Mouse (Mus musculus): ENCODE results near the gene Cd300lf.

Gene Cd300lf

GRCm38 (mm10) chr11:115071631-115072294 is 62.0 kb downstream of the Cd300lf start:
- no peak for DNase-seq

GRCm38 (mm10) chr11:115071015-115071551 is 62.7 kb downstream of the Cd300lf start:
- no peak for DNase-seq

- DNase-seq = no peak
Measured at GRCm38 (mm10) chr11:115066768-115067167, 67.0 kb downstream of the Cd300lf start.

Data from right cerebral cortex, postnatal 4 days (tissue).